Mouse (Mus musculus) adipocyte (in vitro differentiated cells): ENCODE measurements around the gene Samd4b.

Experiments
- DNase-seq: peaks from one replicate; pipeline ENCODE4 v3.0.0-alpha.2; 2016; ENCODE audit warnings: low spot score

The Samd4b gene

GRCm38 (mm10) chr7:28587644-28588043 is 10.3 kb downstream of the Samd4b start:
- no peak for DNase-seq

GRCm38 (mm10) chr7:28586663-28587411 is 11.1 kb downstream of the Samd4b start:
- peak; percentile 35 for DNase-seq

GRCm38 (mm10) chr7:28585001-28585400 is 12.9 kb downstream of the Samd4b start:
- DNase-seq = no peak

GRCm38 (mm10) chr7:28584468-28584867 is 13.5 kb downstream of the Samd4b start:
- DNase-seq = no peak

GRCm38 (mm10) chr7:28583570-28584344 is 14.2 kb downstream of the Samd4b start:
- DNase-seq = no peak

- no peak for DNase-seq
Observed at GRCm38 (mm10) chr7:28582841-28583240, 15.1 kb downstream of the Samd4b start.

- DNase-seq = no peak
Observed at GRCm38 (mm10) chr7:28581721-28582120, 16.2 kb downstream of the Samd4b start.

GRCm38 (mm10) chr7:28579826-28580225 is 18.1 kb downstream of the Samd4b start:
- DNase-seq = no peak

- no peak for DNase-seq
Observed at GRCm38 (mm10) chr7:28578543-28579053, 19.3 kb downstream of the Samd4b start.

GRCm38 (mm10) chr7:28577826-28578542 is 20.0 kb downstream of the Samd4b start:
- DNase-seq = no peak

- no peak for DNase-seq
Observed at GRCm38 (mm10) chr7:28576271-28576914, 21.6 kb downstream of the Samd4b start.

- DNase-seq = no peak
Observed at GRCm38 (mm10) chr7:28575597-28575996, 22.3 kb downstream of the Samd4b start.

GRCm38 (mm10) chr7:28573236-28573635 is 24.7 kb downstream of the Samd4b start:
- DNase-seq = no peak

- DNase-seq = no peak
Observed at GRCm38 (mm10) chr7:28572689-28573088, 25.3 kb downstream of the Samd4b start.

- DNase-seq = peak; percentile 39
Observed at GRCm38 (mm10) chr7:28570982-28571682, 26.8 kb downstream of the Samd4b start.

- DNase-seq = peak; percentile 9
Observed at GRCm38 (mm10) chr7:28570291-28570981, 27.5 kb downstream of the Samd4b start.

- peak; percentile 65 for DNase-seq
Observed at GRCm38 (mm10) chr7:28568253-28568652, 29.7 kb downstream of the Samd4b start.

GRCm38 (mm10) chr7:28567539-28567938 is 30.4 kb downstream of the Samd4b start:
- no peak for DNase-seq

GRCm38 (mm10) chr7:28565407-28565806 is 32.5 kb downstream of the Samd4b start:
- no peak for DNase-seq

GRCm38 (mm10) chr7:28562951-28563350 is 35.0 kb downstream of the Samd4b start:
- DNase-seq = no peak

- no peak for DNase-seq
Observed at GRCm38 (mm10) chr7:28562371-28562770, 35.6 kb downstream of the Samd4b start.
